Mouse (Mus musculus) heart, postnatal 0 days (tissue): ENCODE results near the gene Ncaph2.

Experiments
- CTCF ChIP-seq: IDR thresholded peaks from 2 replicates; pipeline ENCODE4 v1.5.1; 2016; ENCODE audit warnings: antibody characterized with exemption, control low read depth, low read depth
- EP300 ChIP-seq: IDR thresholded peaks from 2 replicates; pipeline ENCODE4 v1.6.1; 2016; ENCODE audit warnings: antibody characterized with exemption, low read depth

GRCm38 (mm10) chr15:89334271-89334670 lies 21.2 kb upstream of the Ncaph2 start, which contains the start of gene Miox:
- no peak for TF ChIP-seq CTCF
- TF ChIP-seq EP300 = no peak
